Mouse (Mus musculus) frontal cortex, postnatal 14 days (tissue): ENCODE measurements at regions not wholly inside any gene's neighbourhood (a gene's known extent, or its start where the extent isn't known, plus 50 kb on each side); places are given as distances from the start of the nearest gene placed in this dataset.

Experiments
- DNase-seq, 2 experiments: peaks; one replicate each; pipeline ENCODE4 v3.0.0; 2022; ENCODE audit warnings: low spot score in 2 of 2

GRCm38 (mm10) chr17:45240545-45240944 is 193.0 kb downstream of the Cdc5l start:
- DNase-seq, result no peak

GRCm38 (mm10) chr17:45237246-45237645 is 196.3 kb downstream of the Cdc5l start:
- no peak for DNase-seq

- DNase-seq, result no peak
Observed at GRCm38 (mm10) chr17:45235401-45235800, 198.1 kb downstream of the Cdc5l start.

GRCm38 (mm10) chr17:45232874-45233273 is 200.7 kb downstream of the Cdc5l start:
- DNase-seq, result no peak

- no peak for DNase-seq
Observed at GRCm38 (mm10) chr17:45227190-45227589, 206.3 kb downstream of the Cdc5l start.

GRCm38 (mm10) chr17:45226486-45226885 is 207.1 kb downstream of the Cdc5l start:
- no peak for DNase-seq

- no peak for DNase-seq
Observed at GRCm38 (mm10) chr17:45221625-45222024, 211.9 kb downstream of the Cdc5l start.

GRCm38 (mm10) chr17:45217126-45217525 is 216.4 kb downstream of the Cdc5l start:
- DNase-seq, result no peak

GRCm38 (mm10) chr17:45215067-45216049 is 218.2 kb downstream of the Cdc5l start:
- no peak for DNase-seq

- DNase-seq, result no peak
Observed at GRCm38 (mm10) chr17:45210984-45211383, 222.6 kb downstream of the Cdc5l start.

GRCm38 (mm10) chr17:45209387-45209663 is 224.2 kb downstream of the Cdc5l start:
- no peak for DNase-seq

- DNase-seq, result no peak
Observed at GRCm38 (mm10) chr17:45208596-45209386, 224.7 kb downstream of the Cdc5l start.

- DNase-seq, result no peak
Observed at GRCm38 (mm10) chr17:45195779-45196178, 237.8 kb downstream of the Cdc5l start.

- DNase-seq, result no peak
Observed at GRCm38 (mm10) chr17:45194786-45195281, 238.7 kb downstream of the Cdc5l start.

- no peak for DNase-seq
Observed at GRCm38 (mm10) chr17:45193456-45194025, 240.0 kb downstream of the Cdc5l start.

GRCm38 (mm10) chr17:45187402-45187801 is 246.1 kb downstream of the Cdc5l start:
- DNase-seq, result no peak

- no peak for DNase-seq
Observed at GRCm38 (mm10) chr17:45176340-45176739, 257.2 kb downstream of the Cdc5l start.

GRCm38 (mm10) chr17:45169257-45169994 is 264.1 kb downstream of the Cdc5l start:
- DNase-seq, result peak; percentile 41 to 42
